Mouse (Mus musculus) kidney, postnatal 0 days (tissue): ENCODE measurements at regions not wholly inside any gene's neighbourhood (a gene's known extent, or its start where the extent isn't known, plus 50 kb on each side); places are given as distances from the start of the nearest gene placed in this dataset.
A peak's percentile ranks its signal among the peaks of the same experiment; 100 is the strongest.

Experiments used
- ATAC-seq: fragments of 200-750 bp; cut with Nextera tagmentation; replicated peaks from 2 replicates; pipeline ENCODE4 v1.8.0; 2017; ENCODE audit warnings: low read depth, moderate number of reproducible peaks, moderate TSS enrichment, moderate library complexity; ENCODE audit not compliant: low FRiP score
- DNase-seq: peaks from one replicate; pipeline ENCODE4 v3.0.0-alpha.2; 2016; ENCODE audit warnings: low spot score
- H3K27ac ChIP-seq: fragments of 300-500 bp; sonication (generic); 2 replicates; pipeline ENCODE4 v1.5.1; 2014; ENCODE audit warnings: mild to moderate bottlenecking
- H3K27me3 ChIP-seq: fragments of 300-500 bp; sonication (generic); 2 replicates; pipeline ENCODE4 v1.6.1; 2014; ENCODE audit warnings: low read length, mixed read lengths; ENCODE audit not compliant: insufficient read depth
- H3K36me3 ChIP-seq: fragments of 300-500 bp; sonication (generic); 2 replicates; pipeline ENCODE4 v1.6.1; 2014; ENCODE audit warnings: low read length, mixed read lengths; ENCODE audit not compliant: insufficient read depth
- H3K4me1 ChIP-seq: fragments of 300-500 bp; sonication (generic); replicated peaks from 2 replicates; pipeline ENCODE4 v1.6.1; 2014; ENCODE audit warnings: antibody characterized with exemption, low read length, mixed read lengths; ENCODE audit not compliant: insufficient read depth
- H3K4me2 ChIP-seq: fragments of 300-500 bp; sonication (generic); 2 replicates; pipeline ENCODE4 v1.6.1; 2014; ENCODE audit warnings: mild to moderate bottlenecking, low read length, moderate library complexity, mixed read lengths
- H3K4me3 ChIP-seq: fragments of 300-500 bp; sonication (generic); replicated peaks from 2 replicates; pipeline ENCODE4 v1.5.1; 2014; ENCODE audit warnings: low read depth, low read length
- H3K9ac ChIP-seq: fragments of 300-500 bp; sonication (generic); 2 replicates; pipeline ENCODE4 v1.6.1; 2014; ENCODE audit warnings: low read depth, low read length
- H3K9me3 ChIP-seq: fragments of 300-500 bp; sonication (generic); replicated peaks from 2 replicates; pipeline ENCODE4 v1.6.1; 2016; ENCODE audit warnings: low read length, inconsistent platforms, mixed read lengths
- CTCF ChIP-seq: IDR thresholded peaks from 2 replicates; pipeline ENCODE4 v1.5.1; 2016; ENCODE audit warnings: antibody characterized with exemption, low read depth, mild to moderate bottlenecking, moderate library complexity
- WGBS: fragments of 180-500 bp; shearing (Covaris S2); extraction: QIAGEN DNeasy Blood & Tissue Kit; methylation state at CpG from one replicate; pipeline ENCODE4 v1.1.7; 2014; 5-methylcytosine and 5-hydroxymethylcytosine counted together

DNA sequence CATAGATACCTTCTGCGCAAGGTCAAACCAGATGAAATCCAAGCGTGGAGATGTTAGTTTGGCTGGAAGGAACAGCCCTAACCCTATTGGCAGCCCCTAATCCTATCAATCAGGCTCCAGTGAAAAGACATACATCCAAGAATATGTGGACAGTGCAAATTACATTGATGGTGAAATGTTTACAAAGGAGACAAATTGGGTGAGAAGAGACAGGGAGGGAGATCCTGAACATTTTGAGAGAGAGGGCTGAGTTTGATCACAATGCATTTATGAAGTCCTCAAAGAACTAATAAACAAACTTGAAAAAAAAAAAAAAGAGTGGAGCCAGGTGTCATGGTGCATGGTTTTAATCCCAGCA, 1228.5 kb upstream of the Tenm2 start:
- H3K4me2 ChIP-seq, result no peak overlapping the region
- H3K9me3 ChIP-seq, result no peaks in the 10 kb centered on the region
- TF ChIP-seq CTCF, result no peak
- H3K36me3 ChIP-seq, result no peaks in the 10 kb centered on the region
- H3K27ac ChIP-seq, result no peak overlapping the region
- ATAC-seq (no peak), DNase-seq (no peak)
- no peaks in the 10 kb centered on the region for H3K4me1 ChIP-seq
- no peaks in the 10 kb centered on the region for H3K27me3 ChIP-seq
- 87% methylated on average over 2 of the region's 2 CpGs for WGBS
- no peak overlapping the region for H3K9ac ChIP-seq
- H3K4me3 ChIP-seq, result no peak overlapping the region

DNA sequence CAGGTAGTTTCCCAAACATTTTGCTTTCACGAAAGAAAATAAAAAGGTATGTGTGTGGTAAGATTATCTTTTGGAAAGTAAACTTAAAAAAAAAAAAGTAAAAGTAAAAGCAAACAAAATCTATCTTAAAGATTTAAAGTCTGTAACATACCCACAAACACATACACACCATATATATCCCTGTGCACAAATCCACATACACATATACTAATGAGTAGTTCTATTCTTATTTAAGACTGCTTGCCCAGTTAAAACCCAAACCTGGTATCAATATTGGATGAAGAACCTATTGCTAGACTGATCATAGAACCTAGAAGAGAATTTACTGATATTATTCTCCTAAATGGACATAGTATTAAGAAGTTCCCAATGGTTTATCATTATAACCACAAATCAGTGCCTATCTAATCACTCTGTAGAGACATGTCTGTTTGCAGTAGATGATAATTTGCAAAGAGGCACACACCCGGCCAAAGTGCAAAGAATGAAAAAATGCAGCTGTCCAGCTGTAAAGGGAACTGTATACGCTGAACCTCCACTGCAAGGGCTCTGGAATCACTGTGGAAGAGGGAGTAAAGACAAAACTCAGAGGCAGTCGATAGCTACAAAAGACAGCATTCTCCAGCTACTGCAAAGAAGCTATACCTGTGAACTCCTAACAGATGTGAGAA, 1227.9 kb upstream of the Tenm2 start:
- H3K9ac ChIP-seq, result no peak overlapping the region
- H3K27me3 ChIP-seq, result no peaks in the 10 kb centered on the region
- no peak overlapping the region for H3K27ac ChIP-seq
- ATAC-seq (no peak), DNase-seq (peak; percentile 27)
- no peaks in the 10 kb centered on the region for H3K9me3 ChIP-seq
- H3K36me3 ChIP-seq, result no peaks in the 10 kb centered on the region
- H3K4me3 ChIP-seq, result no peak overlapping the region
- no peaks in the 10 kb centered on the region for H3K4me1 ChIP-seq
- TF ChIP-seq CTCF, result no peak
- H3K4me2 ChIP-seq, result no peak overlapping the region
- WGBS, result 45% methylated on average over 4 of the region's 4 CpGs

GRCm38 (mm10) chr11:38443291-38443690, 1207.5 kb upstream of the Tenm2 start:
- Histone ChIP-seq H3K27me3 (no peaks in the 10 kb centered on the region), H3K36me3 (no peaks in the 10 kb centered on the region), H3K27ac (no peak overlapping the region), H3K9me3 (no peaks in the 10 kb centered on the region), H3K4me2 (no peak overlapping the region), H3K9ac (no peak overlapping the region), H3K4me3 (no peak overlapping the region), H3K4me1 (no peaks in the 10 kb centered on the region)
- no peak for TF ChIP-seq CTCF
- ATAC-seq, result no peak
- DNase-seq, result no peak
- 70% methylated on average over 5 of the region's 5 CpGs for WGBS

- Histone ChIP-seq H3K4me1 (no peaks in the 10 kb centered on the region), H3K9me3 (no peaks in the 10 kb centered on the region), H3K27ac (no peak overlapping the region), H3K36me3 (no peaks in the 10 kb centered on the region), H3K27me3 (no peaks in the 10 kb centered on the region), H3K4me3 (no peak overlapping the region), H3K9ac (no peak overlapping the region), H3K4me2 (no peak overlapping the region)
- DNase-seq (no peak), ATAC-seq (no peak)
- TF ChIP-seq CTCF, result no peak
- WGBS, result 61% methylated on average over 1 of the region's 1 CpGs
These were observed 1174.5 kb upstream of the Tenm2 start for GRCm38 (mm10) chr11:38410302-38410701.

GRCm38 (mm10) chr11:38397771-38398170, 1162.0 kb upstream of the Tenm2 start:
- no peak for TF ChIP-seq CTCF
- no peak for DNase-seq

DNA sequence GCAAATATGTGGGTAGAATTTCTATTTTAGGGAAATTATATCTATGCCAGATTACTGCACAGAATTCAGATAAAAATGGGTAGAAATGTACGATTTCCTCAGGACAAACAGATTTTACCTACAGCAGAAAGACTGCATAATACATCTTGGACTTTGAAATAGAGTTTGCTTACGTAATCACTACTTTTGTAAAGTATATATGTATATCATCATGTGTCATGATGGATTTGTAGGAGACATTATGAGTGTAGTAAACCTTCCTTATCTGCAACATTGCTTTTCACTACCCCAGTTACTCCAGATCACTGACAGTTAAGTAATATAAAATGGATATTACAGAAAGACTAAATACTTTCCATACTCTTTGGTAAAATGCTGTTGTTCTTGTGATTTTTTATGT, 1151.2 kb upstream of the Tenm2 start:
- Histone ChIP-seq H3K9ac (no peak overlapping the region), H3K4me3 (no peak overlapping the region), H3K27me3 (no peaks in the 10 kb centered on the region), H3K36me3 (no peaks in the 10 kb centered on the region), H3K9me3 (no peaks in the 10 kb centered on the region), H3K27ac (no peak overlapping the region), H3K4me2 (no peak overlapping the region), H3K4me1 (no peaks in the 10 kb centered on the region)
- DNase-seq (no peak), ATAC-seq (no peak)
- TF ChIP-seq CTCF, result no peak
- WGBS, result 70% methylated on average over 2 of the region's 2 CpGs

More at GRCm38 (mm10) chr11:38397771-38398170, 1162.0 kb upstream of the Tenm2 start:
- Histone ChIP-seq H3K9ac (no peak overlapping the region), H3K27me3 (no peaks in the 10 kb centered on the region), H3K9me3 (no peaks in the 10 kb centered on the region), H3K4me2 (no peak overlapping the region), H3K27ac (no peak overlapping the region), H3K4me3 (no peak overlapping the region), H3K36me3 (no peaks in the 10 kb centered on the region), H3K4me1 (no peaks in the 10 kb centered on the region)
- ATAC-seq, result no peak

DNA sequence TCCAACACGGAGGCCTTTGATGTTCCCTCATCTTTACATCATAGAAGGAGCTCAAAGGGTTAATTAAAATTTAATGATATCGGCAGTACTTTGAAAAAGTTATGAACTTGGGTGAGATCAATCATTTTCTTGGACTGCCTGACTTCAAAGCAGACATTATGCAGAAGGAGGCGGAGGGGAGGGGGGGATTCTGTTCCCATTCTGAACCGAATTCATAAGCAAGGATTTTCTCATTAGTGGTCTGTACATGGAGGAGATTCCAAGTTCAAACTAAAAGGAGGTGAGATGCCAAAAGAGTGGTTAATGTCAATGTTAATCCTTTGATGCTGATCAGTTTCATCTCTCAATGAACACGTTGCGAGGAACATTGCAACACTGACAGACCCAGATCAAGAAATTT, 1110.7 kb upstream of the Tenm2 start:
- Histone ChIP-seq H3K4me2 (no peak overlapping the region), H3K36me3 (no peaks in the 10 kb centered on the region), H3K9me3 (no peaks in the 10 kb centered on the region), H3K4me1 (no peaks in the 10 kb centered on the region), H3K27me3 (no peaks in the 10 kb centered on the region), H3K9ac (no peak overlapping the region), H3K27ac (no peak overlapping the region), H3K4me3 (no peak overlapping the region)
- 74% methylated on average over 6 of the region's 6 CpGs for WGBS
- ATAC-seq (no peak), DNase-seq (no peak)
- TF ChIP-seq CTCF, result no peak
